Mouse (Mus musculus): ENCODE results near the gene Grb10. TPM values are rescaled to one million over a fixed set of nuclear protein-coding genes. Genes with fewer than 3 reads are reported as not detected.

Grb10 gene
- polyA plus RNA-seq, 1 experiment: 3.7 TPM

DNA sequence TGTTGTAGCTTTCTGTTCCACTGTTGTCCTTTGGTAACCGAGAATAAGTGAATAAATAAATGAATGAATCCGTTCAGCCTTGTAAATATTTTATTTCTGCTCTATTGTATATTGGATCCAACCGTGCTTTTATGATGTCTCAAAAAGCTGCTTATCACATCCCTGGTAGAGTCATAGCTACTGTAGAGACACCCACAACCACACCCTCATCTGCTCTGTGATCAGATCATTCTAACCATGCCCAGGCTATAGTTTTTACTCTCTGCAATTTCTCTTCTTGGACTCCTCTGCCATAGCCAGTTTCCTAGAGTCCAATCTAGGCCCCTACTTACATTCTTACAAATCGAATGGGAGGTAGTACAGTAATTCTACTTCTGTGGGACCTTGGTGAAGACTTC, 153.2 kb downstream of the Grb10 start:
- WGBS: 22% methylated on average over 4 of the region's 4 CpGs
- DNase-seq (ENCODE audit: low read depth, low spot score): no peak

DNA sequence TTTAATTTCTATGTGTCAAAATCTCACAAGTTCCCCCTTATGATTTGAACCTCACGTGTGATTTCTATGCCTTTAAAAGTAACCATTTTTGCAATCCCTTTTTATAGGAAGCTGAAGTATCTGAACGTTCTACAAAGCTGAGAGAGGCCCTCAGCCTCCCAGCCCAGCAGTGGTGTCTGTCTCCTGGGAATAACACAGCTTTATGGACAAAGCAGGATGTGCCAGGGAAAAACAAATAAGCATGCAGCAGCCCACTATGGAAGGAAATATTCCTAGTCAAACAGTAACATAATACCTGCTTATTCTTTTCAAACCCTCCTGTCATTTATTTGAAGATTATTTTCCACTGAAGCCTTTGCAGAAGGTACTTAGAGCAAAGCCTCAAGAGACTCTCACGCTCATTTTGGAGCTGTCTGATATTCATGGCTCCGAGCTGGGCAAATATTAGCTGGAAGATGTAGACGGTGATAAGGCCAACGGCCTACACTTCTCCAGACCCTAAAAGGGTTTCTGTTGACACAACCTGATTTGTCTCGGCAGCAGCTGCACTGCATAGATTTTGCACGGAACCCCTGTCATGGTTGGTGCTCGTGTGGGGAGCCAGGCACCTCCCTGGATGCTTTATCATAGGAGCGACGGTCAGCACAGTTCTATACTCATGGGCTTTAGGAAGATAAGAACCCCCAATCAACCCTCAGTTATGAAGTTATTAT, 153.8 kb downstream of the Grb10 start:
- 29% methylated on average over 11 of the region's 11 CpGs for WGBS

DNA sequence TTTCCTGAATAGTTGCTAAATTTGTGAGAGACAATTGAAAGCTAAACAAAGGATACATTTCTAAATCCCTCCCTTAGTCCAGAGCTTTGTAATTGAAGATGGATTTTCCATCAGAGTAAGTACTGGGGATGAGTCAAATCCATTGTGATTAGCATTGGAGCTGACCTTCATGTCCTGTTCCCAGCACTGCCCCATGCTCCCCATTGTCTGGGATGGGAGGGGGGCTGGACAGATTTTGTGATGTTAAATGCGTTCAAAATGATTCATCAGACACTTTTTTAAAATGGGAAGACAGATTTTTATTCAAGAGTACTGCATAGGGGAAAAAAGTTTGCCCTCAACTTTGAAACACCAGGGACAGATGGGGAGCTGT, 156.7 kb downstream of the Grb10 start:
- DNase-seq (ENCODE audit: low read depth, low spot score): no peak
- WGBS: 60% methylated on average over 1 of the region's 1 CpGs

More for the DNA sequence above, 153.8 kb downstream of the Grb10 start:
- DNase-seq (ENCODE audit: low read depth, low spot score): no peak

DNA sequence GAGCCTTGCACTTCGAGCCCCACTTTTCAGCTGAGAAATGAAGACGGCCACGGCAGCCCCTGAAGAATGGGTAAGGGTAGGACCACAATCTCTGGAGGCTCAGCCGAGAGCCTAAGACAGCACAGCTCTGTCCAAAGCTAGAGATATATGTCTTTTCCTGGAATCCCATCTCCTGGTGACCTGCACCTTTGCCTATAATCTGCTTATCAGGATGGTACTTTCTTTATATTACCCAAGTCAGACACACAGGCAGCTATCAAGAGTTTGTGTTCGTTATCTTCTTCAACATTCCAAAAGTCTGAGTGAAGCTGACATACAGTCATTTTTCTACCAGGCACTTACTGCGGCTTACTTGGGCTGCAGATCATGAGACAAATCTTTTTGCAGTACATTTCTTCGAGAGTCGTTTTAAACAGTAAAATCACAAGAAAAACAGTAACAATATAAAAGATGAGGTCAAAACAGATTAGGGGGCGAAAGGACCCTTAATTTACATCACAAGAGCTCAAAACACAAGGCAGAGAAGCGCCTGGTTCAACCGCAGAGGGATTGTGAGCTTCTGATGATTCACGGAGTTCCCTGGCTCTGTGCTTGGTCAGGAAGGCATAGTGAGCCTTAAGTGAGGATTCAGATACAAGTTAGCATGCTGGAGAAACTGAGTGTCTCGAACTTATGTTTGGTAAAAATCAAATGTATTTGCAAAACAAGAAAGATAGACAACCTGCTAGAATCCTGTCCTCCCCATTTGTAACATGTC, 157.3 kb downstream of the Grb10 start:
- 84% methylated on average over 13 of the region's 13 CpGs for WGBS
- DNase-seq (ENCODE audit: low read depth, low spot score): no peak

Other genes starting within 250 kb of the Grb10 start
- gene Fignl1, start 229.7 kb downstream of the Grb10 start, polyA plus RNA-seq (2012; rRNA removed): 3.0 and 5.7 TPM in 2 replicates
- 25.5 and 72.8 TPM in 2 replicates for gene Ddc, start 140.5 kb downstream of the Grb10 start, polyA plus RNA-seq (2012; rRNA removed)